Mouse (Mus musculus): ENCODE measurements around the gene Chit1. TPM values are rescaled to one million over a fixed set of nuclear protein-coding genes. Genes with fewer than 3 reads are reported as not detected.

Gene Chit1
- polyA plus RNA-seq, 1 experiment from 2014 or later: 0.49 TPM

- 69% methylated on average over 5 of the region's 5 CpGs for WGBS
- Histone ChIP-seq H3K27ac (ENCODE audit: poor library complexity, severe bottlenecking) (no peak overlapping the region), H3K27me3 (replicated peaks) (no peaks in the 10 kb centered on the region), H3K4me1 (replicated peaks) (0 out of 2 replicates have a peak, but pooled peaks cover 3% of the 10 kb centered on the region), H3K36me3 (no peaks in the 10 kb centered on the region), H3K9ac (no peak overlapping the region), H3K4me3 (no peak overlapping the region), H3K4me2 (no peak overlapping the region), H3K9me3 (replicated peaks) (no peaks in the 10 kb centered on the region)
- ATAC-seq (ENCODE audit: insufficient number of reproducible peaks, low FRiP score): no peak
These were observed 2.5 kb downstream of the Chit1 start for GRCm38 (mm10) chr1:134113560-134113959.

DNA sequence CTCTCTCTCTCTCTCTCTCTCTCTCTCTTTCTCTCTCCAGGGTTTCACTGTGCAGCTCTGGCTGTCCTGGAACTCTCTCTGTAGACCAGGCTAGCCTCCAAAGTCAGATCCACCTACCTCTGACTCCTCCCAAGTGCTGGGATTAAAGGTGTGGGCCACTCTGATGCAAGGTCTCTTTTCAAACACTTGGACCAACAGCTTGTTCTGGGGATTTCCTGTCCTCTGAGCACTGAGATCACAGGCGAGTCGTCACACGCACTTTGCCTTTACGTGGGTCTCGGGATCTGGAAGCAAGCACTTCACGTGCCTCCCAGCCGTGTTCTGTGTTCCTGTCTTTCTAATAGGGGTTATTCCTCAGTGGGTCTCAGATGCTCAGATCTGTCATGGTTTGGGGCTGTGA, 3.0 kb downstream of the Chit1 start:
- Histone ChIP-seq H3K36me3 (no peaks in the 10 kb centered on the region), H3K4me3 (no peak overlapping the region), H3K4me2 (no peak overlapping the region), H3K27me3 (replicated peaks) (no peaks in the 10 kb centered on the region), H3K9ac (no peak overlapping the region), H3K4me1 (replicated peaks) (0 out of 2 replicates have a peak, but pooled peaks cover 3% of the 10 kb centered on the region), H3K27ac (ENCODE audit: poor library complexity, severe bottlenecking) (no peak overlapping the region), H3K9me3 (replicated peaks) (no peaks in the 10 kb centered on the region)
- ATAC-seq (ENCODE audit: insufficient number of reproducible peaks, low FRiP score): no peak
- WGBS: 77% methylated on average over 7 of the region's 7 CpGs

- 0 out of 2 replicates have a peak, but pooled peaks cover 3% of the 10 kb centered on the region for H3K4me1 ChIP-seq (replicated peaks)
- WGBS: 68% methylated on average over 13 of the region's 13 CpGs
- no peak for ATAC-seq (ENCODE audit: insufficient number of reproducible peaks, low FRiP score)
- H3K4me3 ChIP-seq: no peak overlapping the region
- no peak overlapping the region for H3K4me2 ChIP-seq
- no peak overlapping the region for H3K9ac ChIP-seq
- no peak overlapping the region for H3K27ac ChIP-seq (ENCODE audit: poor library complexity, severe bottlenecking)
- 0 out of 2 replicates have a peak, but pooled peaks cover 4% of the 10 kb centered on the region for H3K27me3 ChIP-seq (replicated peaks)
- H3K36me3 ChIP-seq: no peaks in the 10 kb centered on the region
- no peaks in the 10 kb centered on the region for H3K9me3 ChIP-seq (replicated peaks)
These were observed 3.7 kb downstream of the Chit1 start for GRCm38 (mm10) chr1:134114730-134115129.

DNA sequence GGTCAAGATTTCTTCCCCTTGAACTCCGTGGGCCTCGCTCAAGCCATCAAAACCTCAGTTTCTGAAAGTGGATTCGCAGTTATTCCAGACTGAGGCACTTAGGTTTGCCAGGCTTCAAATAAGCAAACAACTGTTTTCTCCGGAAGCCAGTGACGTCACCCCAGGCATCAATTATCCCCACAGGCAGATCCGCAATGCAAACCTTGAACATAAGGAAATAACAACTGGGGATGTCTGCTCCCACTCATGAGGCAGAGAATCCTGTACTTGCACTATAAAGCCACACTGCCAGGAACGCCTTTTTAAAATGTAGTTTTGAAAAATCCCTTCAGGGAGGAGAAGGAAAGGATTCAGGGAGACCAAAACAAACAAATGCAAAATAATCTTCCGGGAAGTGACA, 4.4 kb downstream of the Chit1 start:
- no peak overlapping the region for H3K4me3 ChIP-seq
- 0 out of 2 replicates have a peak, but pooled peaks cover under 1% of the 10 kb centered on the region for H3K4me1 ChIP-seq (replicated peaks)
- no peak overlapping the region for H3K4me2 ChIP-seq
- WGBS: 62% methylated on average over 8 of the region's 8 CpGs
- H3K9ac ChIP-seq: no peak overlapping the region
- ATAC-seq (ENCODE audit: insufficient number of reproducible peaks, low FRiP score): no peak
- no peak overlapping the region for H3K27ac ChIP-seq (ENCODE audit: poor library complexity, severe bottlenecking)
- no peaks in the 10 kb centered on the region for H3K9me3 ChIP-seq (replicated peaks)
- H3K27me3 ChIP-seq (replicated peaks): 0 out of 2 replicates have a peak, but pooled peaks cover 4% of the 10 kb centered on the region
- no peaks in the 10 kb centered on the region for H3K36me3 ChIP-seq

GRCm38 (mm10) chr1:134117110-134117509, 6.1 kb downstream of the Chit1 start:
- 63% methylated on average over 5 of the region's 5 CpGs for WGBS
- Histone ChIP-seq H3K9me3 (replicated peaks) (no peaks in the 10 kb centered on the region), H3K4me2 (no peak overlapping the region), H3K27me3 (replicated peaks) (0 out of 2 replicates have a peak, but pooled peaks cover 4% of the 10 kb centered on the region), H3K4me3 (no peak overlapping the region), H3K27ac (ENCODE audit: poor library complexity, severe bottlenecking) (no peak overlapping the region), H3K9ac (no peak overlapping the region), H3K4me1 (replicated peaks) (no peaks in the 10 kb centered on the region), H3K36me3 (no peaks in the 10 kb centered on the region)
- no peak for ATAC-seq (ENCODE audit: insufficient number of reproducible peaks, low FRiP score)

GRCm38 (mm10) chr1:134120179-134120578, 9.1 kb downstream of the Chit1 start:
- WGBS: 9% methylated on average over 5 of the region's 5 CpGs
- ATAC-seq (ENCODE audit: insufficient number of reproducible peaks, low FRiP score): no peak
- H3K9ac ChIP-seq: no peak overlapping the region

GRCm38 (mm10) chr1:134122195-134122594, 11.2 kb downstream of the Chit1 start:
- no peak overlapping the region for H3K4me3 ChIP-seq
- no peak overlapping the region for H3K4me2 ChIP-seq
- 56% methylated on average over 9 of the region's 9 CpGs for WGBS
- no peaks in the 10 kb centered on the region for H3K36me3 ChIP-seq
- H3K9ac ChIP-seq: no peak overlapping the region
- no peaks in the 10 kb centered on the region for H3K4me1 ChIP-seq (replicated peaks)
- ATAC-seq (ENCODE audit: insufficient number of reproducible peaks, low FRiP score): no peak
- H3K27me3 ChIP-seq (replicated peaks): 0 out of 2 replicates have a peak, but pooled peaks cover 4% of the 10 kb centered on the region
- H3K27ac ChIP-seq (ENCODE audit: poor library complexity, severe bottlenecking): no peak overlapping the region
- H3K9me3 ChIP-seq (replicated peaks): no peaks in the 10 kb centered on the region

More at GRCm38 (mm10) chr1:134120179-134120578, 9.1 kb downstream of the Chit1 start:
- Histone ChIP-seq H3K4me1 (replicated peaks) (no peaks in the 10 kb centered on the region), H3K4me3 (no peak overlapping the region), H3K36me3 (no peaks in the 10 kb centered on the region), H3K9me3 (replicated peaks) (no peaks in the 10 kb centered on the region), H3K27ac (ENCODE audit: poor library complexity, severe bottlenecking) (no peak overlapping the region), H3K27me3 (replicated peaks) (0 out of 2 replicates have a peak, but pooled peaks cover 4% of the 10 kb centered on the region), H3K4me2 (no peak overlapping the region)

- WGBS: 55% methylated on average over 11 of the region's 11 CpGs
- Histone ChIP-seq H3K4me3 (no peak overlapping the region), H3K36me3 (no peaks in the 10 kb centered on the region), H3K4me1 (replicated peaks) (no peaks in the 10 kb centered on the region), H3K27ac (ENCODE audit: poor library complexity, severe bottlenecking) (no peak overlapping the region), H3K27me3 (replicated peaks) (no peaks in the 10 kb centered on the region), H3K9me3 (replicated peaks) (no peaks in the 10 kb centered on the region; the same call in 1 of the 2 replicates), H3K9ac (no peak overlapping the region), H3K4me2 (no peak overlapping the region)
- no peak for ATAC-seq (ENCODE audit: insufficient number of reproducible peaks, low FRiP score)
These were observed 22.3 kb downstream of the Chit1 start for GRCm38 (mm10) chr1:134133316-134133715.

DNA sequence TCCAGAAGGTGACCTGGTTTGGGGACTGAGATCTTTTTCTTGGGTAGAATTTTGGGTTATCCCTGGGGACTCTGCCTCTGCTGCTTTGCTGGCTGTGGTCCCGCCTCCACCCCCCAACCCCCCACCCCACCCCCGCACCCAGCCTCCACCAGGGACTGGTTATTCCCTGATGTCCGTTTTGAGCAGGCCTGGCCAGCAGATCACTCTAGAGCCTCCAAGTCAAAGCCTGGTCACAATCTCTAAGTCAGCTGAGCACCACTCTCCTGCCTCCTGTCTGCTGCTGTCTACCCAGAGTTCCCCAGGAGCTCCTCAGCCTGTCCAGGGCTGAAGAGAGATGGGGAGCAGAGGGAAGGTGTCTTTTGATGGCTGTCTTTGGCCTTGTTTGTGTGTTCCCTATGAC, 25.3 kb downstream of the Chit1 start:
- 36% methylated on average over 3 of the region's 3 CpGs for WGBS
- Histone ChIP-seq H3K9me3 (replicated peaks) (no peaks in the 10 kb centered on the region), H3K27me3 (replicated peaks) (0 out of 2 replicates have a peak, but pooled peaks cover 1% of the 10 kb centered on the region), H3K27ac (ENCODE audit: poor library complexity, severe bottlenecking) (no peak overlapping the region), H3K4me3 (no peak overlapping the region), H3K9ac (no peak overlapping the region), H3K36me3 (no peaks in the 10 kb centered on the region), H3K4me2 (no peak overlapping the region), H3K4me1 (replicated peaks) (no peaks in the 10 kb centered on the region)
- no peak for ATAC-seq (ENCODE audit: insufficient number of reproducible peaks, low FRiP score)

GRCm38 (mm10) chr1:134138424-134138823, 27.4 kb downstream of the Chit1 start:
- H3K4me2 ChIP-seq: no peak overlapping the region
- H3K4me3 ChIP-seq: no peak overlapping the region
- no peak for ATAC-seq (ENCODE audit: insufficient number of reproducible peaks, low FRiP score)
- no peaks in the 10 kb centered on the region for H3K9me3 ChIP-seq (replicated peaks)
- no peak overlapping the region for H3K27ac ChIP-seq (ENCODE audit: poor library complexity, severe bottlenecking)
- WGBS: 90% methylated on average over 9 of the region's 9 CpGs
- no peak overlapping the region for H3K9ac ChIP-seq
- H3K4me1 ChIP-seq (replicated peaks): no peaks in the 10 kb centered on the region
- H3K27me3 ChIP-seq (replicated peaks): peaks cover 2% of the 10 kb centered on the region; the same call in 1 of the 2 replicates
- no peaks in the 10 kb centered on the region for H3K36me3 ChIP-seq

- Histone ChIP-seq H3K4me3 (no peak overlapping the region), H3K27me3 (replicated peaks) (peaks cover 2% of the 10 kb centered on the region; the same call in 1 of the 2 replicates), H3K36me3 (no peaks in the 10 kb centered on the region), H3K4me1 (replicated peaks) (no peaks in the 10 kb centered on the region), H3K4me2 (no peak overlapping the region), H3K9me3 (replicated peaks) (no peaks in the 10 kb centered on the region), H3K27ac (ENCODE audit: poor library complexity, severe bottlenecking) (no peak overlapping the region), H3K9ac (no peak overlapping the region)
- no peak for ATAC-seq (ENCODE audit: insufficient number of reproducible peaks, low FRiP score)
- 74% methylated on average over 4 of the region's 4 CpGs for WGBS
These were observed 31.3 kb downstream of the Chit1 start for GRCm38 (mm10) chr1:134142363-134142794.

DNA sequence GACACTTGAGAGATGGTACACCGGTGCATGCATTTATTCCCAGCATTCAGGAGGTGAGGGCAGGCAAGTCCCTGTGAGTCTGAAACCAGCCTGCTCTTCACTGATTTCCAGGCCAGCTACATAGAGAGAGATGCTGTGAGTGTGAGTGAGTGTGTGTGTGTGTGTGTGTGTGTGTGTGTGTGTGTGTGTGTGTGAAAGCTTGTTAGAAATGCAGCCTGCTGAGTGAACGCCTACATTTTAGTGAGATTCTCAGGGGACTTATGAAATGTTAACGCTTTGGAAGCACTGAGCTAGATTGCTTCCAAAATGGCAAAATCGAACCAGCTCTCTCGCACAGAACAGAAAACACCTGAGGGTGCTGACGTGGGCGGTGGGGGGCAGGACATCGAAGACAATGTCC, 35.0 kb downstream of the Chit1 start:
- no peak overlapping the region for H3K9ac ChIP-seq
- H3K4me2 ChIP-seq: no peak overlapping the region
- H3K36me3 ChIP-seq: no peaks in the 10 kb centered on the region
- H3K4me1 ChIP-seq (replicated peaks): peaks cover 5% of the 10 kb centered on the region; the same call in 1 of the 2 replicates
- no peak for ATAC-seq (ENCODE audit: insufficient number of reproducible peaks, low FRiP score)
- no peaks in the 10 kb centered on the region for H3K9me3 ChIP-seq (replicated peaks)
- WGBS: 72% methylated on average over 8 of the region's 8 CpGs
- H3K4me3 ChIP-seq: no peak overlapping the region
- H3K27ac ChIP-seq (ENCODE audit: poor library complexity, severe bottlenecking): no peak overlapping the region
- peaks cover 7% of the 10 kb centered on the region; the same call in 1 of the 2 replicates for H3K27me3 ChIP-seq (replicated peaks)
